Mouse (Mus musculus): ENCODE measurements around the gene Sh3pxd2b. TPM values are rescaled to one million over a fixed set of nuclear protein-coding genes. Genes with fewer than 3 reads are reported as not detected.

Gene Sh3pxd2b
- polyA plus RNA-seq, 1 experiment = 12.5 TPM

GRCm38 (mm10) chr11:32340476-32341473 lies 6.8 kb upstream of the Sh3pxd2b start:
- DNase-seq (ENCODE audit: extremely low spot score in 1 of 2, low spot score in 1 of 2) = peak; percentile 63 to 77

GRCm38 (mm10) chr11:32342770-32343191 lies 4.8 kb upstream of the Sh3pxd2b start:
- DNase-seq (ENCODE audit: extremely low spot score in 1 of 2, low spot score in 1 of 2) = peak in 1 of 2 experiments; percentile 58

- no peak for DNase-seq (ENCODE audit: extremely low spot score in 1 of 2, low spot score in 1 of 2)
Observed at GRCm38 (mm10) chr11:32343350-32343749, 4.3 kb upstream of the Sh3pxd2b start.

GRCm38 (mm10) chr11:32345504-32346297 lies 1.9 kb upstream of the Sh3pxd2b start:
- DNase-seq (ENCODE audit: extremely low spot score in 1 of 2, low spot score in 1 of 2) = no peak

GRCm38 (mm10) chr11:32347264-32347606 lies 385 bp upstream of the Sh3pxd2b start:
- DNase-seq (ENCODE audit: extremely low spot score in 1 of 2, low spot score in 1 of 2) = no peak

GRCm38 (mm10) chr11:32348433-32349283 lies 1.0 kb downstream of the Sh3pxd2b start:
- no peak for DNase-seq (ENCODE audit: extremely low spot score in 1 of 2, low spot score in 1 of 2)

DNA sequence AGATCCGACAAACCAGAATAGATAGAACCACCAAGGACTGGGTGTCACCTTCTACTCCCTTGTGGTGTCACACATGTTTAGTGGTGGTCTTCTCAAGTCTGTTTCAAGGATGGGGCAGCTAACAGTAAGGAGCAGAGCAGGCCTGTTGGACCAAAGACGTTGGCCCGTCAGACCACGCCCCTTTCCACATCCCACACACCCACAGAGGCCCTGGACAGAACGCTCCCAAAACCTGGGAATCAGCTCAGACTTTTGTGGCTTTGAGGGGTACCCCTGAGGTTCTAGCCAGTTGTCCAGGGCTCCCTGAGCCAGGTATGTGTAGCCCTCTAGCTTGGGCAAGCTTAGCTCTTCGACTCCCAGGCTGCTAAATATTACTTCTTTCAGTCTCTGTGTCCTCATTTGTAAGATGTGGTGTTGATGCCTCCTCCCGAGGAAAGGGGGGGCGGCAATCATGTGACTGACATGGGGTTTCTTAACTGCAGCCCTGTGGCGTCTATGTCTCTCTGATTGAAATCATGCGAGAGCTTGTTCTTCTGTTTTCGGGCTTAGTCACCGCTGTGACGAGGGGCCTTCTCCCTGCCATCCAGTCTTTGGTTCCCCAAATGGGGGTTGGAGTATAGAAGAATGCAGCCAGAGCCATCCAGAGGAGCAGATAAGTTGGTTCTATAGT lies 1.8 kb downstream of the Sh3pxd2b start:
- DNase-seq (ENCODE audit: extremely low spot score in 1 of 2, low spot score in 1 of 2) = no peak

- DNase-seq (ENCODE audit: extremely low spot score in 1 of 2, low spot score in 1 of 2) = peak in 1 of 2 experiments; percentile 67
Observed at GRCm38 (mm10) chr11:32352946-32353345, 5.3 kb downstream of the Sh3pxd2b start.

DNA sequence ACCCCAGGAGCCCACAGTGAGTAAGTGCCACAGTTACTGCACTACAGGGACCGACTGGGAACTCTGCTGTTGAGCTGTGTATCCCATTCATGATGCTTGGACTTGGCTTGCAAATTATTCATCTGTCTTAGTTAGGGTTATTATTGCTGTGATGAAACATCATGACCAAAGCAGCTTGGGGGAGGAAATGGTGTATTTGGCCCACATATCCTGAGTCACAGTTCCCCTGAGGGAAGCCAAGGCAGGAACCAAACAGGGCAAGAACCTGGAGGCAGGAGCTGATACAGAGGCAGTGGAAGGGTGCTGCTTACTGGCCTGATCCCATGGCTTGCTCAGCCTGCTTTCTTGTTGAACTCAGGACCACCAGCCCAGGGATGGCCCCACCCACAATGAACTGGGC lies 7.8 kb downstream of the Sh3pxd2b start:
- DNase-seq (ENCODE audit: extremely low spot score in 1 of 2, low spot score in 1 of 2) = no peak

GRCm38 (mm10) chr11:32357686-32358085 lies 10.1 kb downstream of the Sh3pxd2b start:
- DNase-seq (ENCODE audit: extremely low spot score in 1 of 2, low spot score in 1 of 2) = no peak

DNA sequence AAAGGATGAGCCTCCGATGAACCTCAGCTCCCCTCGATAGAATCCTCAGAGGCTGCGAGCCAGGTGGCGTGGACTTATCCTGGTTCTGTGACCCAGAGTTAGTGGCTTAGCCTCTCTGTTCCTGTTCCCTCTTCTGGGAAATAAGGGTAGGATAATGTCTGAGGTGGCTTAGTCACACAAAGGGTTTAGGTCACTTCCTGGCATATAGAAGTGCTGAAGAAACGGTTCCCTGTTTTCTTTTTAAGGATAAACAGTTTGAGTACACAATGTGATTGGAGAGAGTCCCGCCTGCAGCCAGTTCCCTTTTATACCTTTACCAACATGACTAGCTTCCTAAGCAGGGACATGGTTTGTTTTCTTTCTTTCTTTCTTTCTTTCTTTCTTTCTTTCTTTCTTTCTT lies 10.8 kb downstream of the Sh3pxd2b start:
- DNase-seq (ENCODE audit: extremely low spot score in 1 of 2, low spot score in 1 of 2) = no peak

GRCm38 (mm10) chr11:32359566-32359965 lies 11.9 kb downstream of the Sh3pxd2b start:
- DNase-seq (ENCODE audit: extremely low spot score in 1 of 2, low spot score in 1 of 2) = no peak

DNA sequence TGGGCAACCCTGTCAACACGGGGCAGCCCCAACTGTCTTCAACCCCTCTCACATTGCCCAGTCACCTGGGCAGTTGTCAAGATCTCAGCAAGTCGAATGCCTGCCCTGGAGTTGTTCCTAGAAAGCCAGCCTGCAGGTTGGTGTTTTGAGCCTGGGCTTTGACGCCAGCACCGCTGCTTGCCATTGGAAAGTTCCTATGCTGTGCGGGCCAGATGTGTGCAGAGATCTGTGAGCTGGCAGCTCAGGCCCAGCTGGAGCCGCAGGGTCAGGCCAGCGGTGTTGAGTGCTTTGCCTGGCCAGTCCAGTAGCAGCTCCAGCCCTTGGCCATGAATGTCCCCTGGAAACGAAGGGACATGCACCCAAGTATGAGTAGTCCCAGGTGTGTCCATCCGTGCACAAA lies 14.2 kb downstream of the Sh3pxd2b start:
- DNase-seq (ENCODE audit: extremely low spot score in 1 of 2, low spot score in 1 of 2) = no peak

DNA sequence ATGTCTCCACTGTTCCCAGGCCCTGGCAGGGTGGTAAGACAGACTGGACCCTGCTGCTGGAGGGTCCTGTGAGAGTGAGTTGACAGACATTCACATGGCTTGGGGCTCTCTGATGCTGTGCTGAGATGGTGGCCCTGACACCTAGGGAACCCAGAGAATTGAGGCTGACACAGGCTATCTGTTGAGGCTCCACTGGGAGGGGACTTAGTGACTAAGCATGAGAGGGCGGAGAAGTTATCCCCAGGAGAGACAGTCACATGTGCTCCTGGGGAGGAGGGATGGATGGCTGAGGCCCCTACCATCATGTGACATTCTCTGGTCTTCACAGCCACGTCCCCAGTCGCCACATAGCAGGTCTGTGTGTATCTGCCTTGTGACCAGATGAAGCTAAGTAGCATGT lies 15.6 kb downstream of the Sh3pxd2b start:
- no peak for DNase-seq (ENCODE audit: extremely low spot score in 1 of 2, low spot score in 1 of 2)

- DNase-seq (ENCODE audit: extremely low spot score in 1 of 2, low spot score in 1 of 2) = peak in 1 of 2 experiments; percentile 66
Observed at GRCm38 (mm10) chr11:32363610-32364220, 16.1 kb downstream of the Sh3pxd2b start.

DNA sequence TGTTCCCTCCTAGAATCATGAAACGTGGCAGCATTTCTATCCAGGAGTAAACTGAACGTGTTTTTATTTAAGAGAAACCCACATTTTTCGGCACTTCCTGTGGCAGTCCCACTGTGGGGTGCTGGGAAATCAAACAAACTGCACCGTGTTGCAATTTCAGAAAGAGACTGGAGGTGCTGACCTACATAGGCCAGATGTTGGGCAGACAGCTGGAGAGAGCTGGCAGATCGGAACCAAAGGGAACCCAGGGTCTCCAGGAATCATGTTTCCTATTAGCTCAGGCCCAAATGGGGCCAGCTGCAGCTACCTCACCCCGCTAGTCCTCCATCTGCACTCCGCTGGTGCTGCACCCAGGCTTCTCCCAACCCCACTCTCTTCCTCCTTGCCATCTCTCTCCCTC lies 16.8 kb downstream of the Sh3pxd2b start:
- no peak for DNase-seq (ENCODE audit: extremely low spot score in 1 of 2, low spot score in 1 of 2)

DNA sequence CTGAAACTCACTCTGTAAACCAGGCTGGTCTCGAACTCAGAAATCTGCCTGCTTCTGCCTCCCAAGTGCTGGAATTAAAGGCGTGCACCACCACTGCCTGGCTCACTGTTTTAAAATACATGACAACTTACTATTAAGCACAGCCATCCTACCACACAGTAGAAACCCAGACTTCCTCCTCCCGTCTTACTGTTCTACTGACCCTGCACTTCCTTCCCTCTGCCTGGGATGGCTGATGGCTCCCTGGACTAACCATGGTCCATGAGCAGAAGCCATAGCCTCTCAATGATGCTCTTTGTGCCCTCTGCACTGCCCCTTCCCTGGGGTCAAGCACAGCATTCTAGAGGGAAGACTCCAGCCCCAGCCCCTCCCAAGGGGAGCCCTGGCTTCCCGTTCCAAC lies 17.9 kb downstream of the Sh3pxd2b start:
- DNase-seq (ENCODE audit: extremely low spot score in 1 of 2, low spot score in 1 of 2) = no peak

DNA sequence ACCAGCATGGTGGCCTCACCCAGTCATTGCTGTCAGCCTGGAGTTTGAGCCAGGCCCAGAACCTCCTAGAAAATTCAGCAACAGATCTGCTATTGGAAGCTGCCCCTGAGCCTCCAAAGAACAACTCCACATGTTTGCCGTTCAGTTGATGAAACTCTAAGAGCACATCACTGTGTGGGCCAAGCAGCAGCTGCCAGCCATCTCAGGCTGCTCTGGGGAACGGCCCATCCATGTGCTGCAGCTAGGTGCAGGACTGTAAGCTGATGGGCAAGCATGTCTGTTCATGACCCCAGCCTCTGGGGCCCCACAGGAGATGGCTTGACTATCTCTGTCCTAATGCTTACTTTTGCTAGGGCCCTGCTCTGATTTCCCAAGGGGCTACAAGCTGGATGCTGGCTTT lies 19.4 kb downstream of the Sh3pxd2b start:
- no peak for DNase-seq (ENCODE audit: extremely low spot score in 1 of 2, low spot score in 1 of 2)

DNA sequence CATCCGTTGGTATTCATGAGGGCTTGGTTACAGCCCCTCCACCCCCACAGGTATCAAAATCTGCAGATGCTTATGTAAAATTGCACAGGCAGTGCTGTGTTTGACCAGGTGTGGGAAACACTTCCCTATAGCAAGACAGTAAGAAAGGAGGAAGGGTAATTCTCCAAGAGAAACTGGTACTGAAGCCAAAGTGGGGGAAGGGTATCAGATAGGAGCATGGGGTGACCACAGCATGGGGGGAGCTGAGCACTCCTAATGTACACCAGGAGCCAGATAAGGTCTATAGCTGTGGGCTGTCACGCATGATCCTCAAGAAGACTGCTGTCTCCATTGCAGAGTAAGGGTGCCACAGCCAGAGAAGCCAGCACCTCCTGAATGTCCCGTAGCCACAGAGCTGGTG lies 21.4 kb downstream of the Sh3pxd2b start:
- DNase-seq (ENCODE audit: extremely low spot score in 1 of 2, low spot score in 1 of 2) = no peak

GRCm38 (mm10) chr11:32370881-32371280 lies 23.3 kb downstream of the Sh3pxd2b start:
- no peak for DNase-seq (ENCODE audit: extremely low spot score in 1 of 2, low spot score in 1 of 2)
